Mouse (Mus musculus) thymus, adult 2 months (tissue): ENCODE data around the gene Lrfn4. TPM values are rescaled to one million over a fixed set of nuclear protein-coding genes. Genes with fewer than 3 reads are reported as not detected.

ENCODE experiments used
- DNase-seq: peaks from one replicate; pipeline ENCODE4 v3.0.0; 2021
- H3K27ac ChIP-seq: fragments of 200-500 bp; 2 replicates; pipeline ENCODE4 v1.5.1; 2012; ENCODE audit warnings: low read length, control low read depth; ENCODE audit not compliant: control insufficient read depth, insufficient read depth
- H3K27me3 ChIP-seq: fragments of 200-500 bp; 2 replicates; pipeline ENCODE4 v1.6.1; 2012; ENCODE audit warnings: mild to moderate bottlenecking, low read length, moderate library complexity, mixed read lengths; ENCODE audit not compliant: control insufficient read depth, insufficient read depth
- H3K36me3 ChIP-seq: fragments of 200-500 bp; 2 replicates; pipeline ENCODE4 v1.6.1; 2012; ENCODE audit warnings: mild to moderate bottlenecking, low read length, moderate library complexity; ENCODE audit not compliant: control insufficient read depth, insufficient read depth
- H3K4me1 ChIP-seq: fragments of 200-500 bp; replicated peaks from 2 replicates; pipeline ENCODE4 v1.6.1; 2012; ENCODE audit warnings: low read length; ENCODE audit not compliant: control insufficient read depth, insufficient read depth
- H3K4me3 ChIP-seq: fragments of 200-500 bp; 2 replicates; pipeline ENCODE4 v1.5.1; 2012; ENCODE audit warnings: mild to moderate bottlenecking, low read length, control low read depth, moderate library complexity; ENCODE audit not compliant: control insufficient read depth, insufficient read depth
- CTCF ChIP-seq: fragments of 200-500 bp; IDR thresholded peaks from 2 replicates; pipeline ENCODE4 v1.5.1; 2012; ENCODE audit warnings: mild to moderate bottlenecking, control low read depth, low read length, moderate library complexity, borderline replicate concordance; ENCODE audit not compliant: control insufficient read depth, poor library complexity, insufficient read depth; ENCODE audit errors: extremely low read depth
- POLR2A ChIP-seq: fragments of 200-500 bp; IDR thresholded peaks from 2 replicates; pipeline ENCODE4 v1.6.1; 2012; ENCODE audit warnings: mild to moderate bottlenecking, low read length, control low read depth, moderate library complexity; ENCODE audit not compliant: control insufficient read depth, poor library complexity, insufficient read depth; ENCODE audit errors: extremely low read depth
- WGBS: fragments of 180-500 bp; shearing (Covaris S2); methylation state at CpG from one replicate; pipeline ENCODE4 v1.1.7; 2018; 5-methylcytosine and 5-hydroxymethylcytosine counted together
- polyA plus RNA-seq: library from polyadenylated mRNA; depleted of rRNA; stranded (reverse); fragments of >200 nt; gene quantifications from 2 replicates; pipeline ENCODE4 v1.2.3, GENCODE M21; 2012; rRNA removed

The Lrfn4 gene
- polyA plus RNA-seq = 17.3 and 18.1 TPM in 2 replicates

GRCm38 (mm10) chr19:4615151-4616093 is at the start of gene Lrfn4:
Gene Lrfn4 (minus strand): TSS chr19:4615667.
- TF ChIP-seq CTCF = no peak
- 0 out of 2 replicates have a peak, but pooled peaks have one; percentile 35 for TF ChIP-seq POLR2A
- peak; percentile 40 for DNase-seq
- under 1% methylated on average over 83 of the region's 87 CpGs for WGBS
- H3K36me3 ChIP-seq = no peaks in the 10 kb centered on the region
- peaks cover 9% of the 10 kb centered on the region for H3K4me1 ChIP-seq
- no peak within 1 kb of the TSS for H3K27ac ChIP-seq
- H3K4me3 ChIP-seq = peak within 1 kb of the TSS; percentile 51
- no peaks in the 10 kb centered on the region for H3K27me3 ChIP-seq

GRCm38 (mm10) chr19:4658156-4658555 is 42.7 kb upstream of the Lrfn4 start:
- Histone ChIP-seq H3K27me3 (no peaks in the 10 kb centered on the region), H3K4me1 (no peaks in the 10 kb centered on the region), H3K4me3 (no peak overlapping the region), H3K27ac (no peak overlapping the region), H3K36me3 (no peaks in the 10 kb centered on the region)
- TF ChIP-seq POLR2A (no peak), CTCF (no peak)
- WGBS = 96% methylated on average over 5 of the region's 5 CpGs
- DNase-seq = no peak

- TF ChIP-seq POLR2A = no peak
- TF ChIP-seq CTCF = no peak
- Histone ChIP-seq H3K4me1 (no peaks in the 10 kb centered on the region; the same call in 1 of the 2 replicates), H3K4me3 (no peak overlapping the region), H3K36me3 (no peaks in the 10 kb centered on the region), H3K27me3 (no peaks in the 10 kb centered on the region), H3K27ac (no peak overlapping the region)
- 85% methylated on average over 11 of the region's 11 CpGs for WGBS
- DNase-seq = no peak
These were observed 31.5 kb upstream of the Lrfn4 start for GRCm38 (mm10) chr19:4646917-4647492.

GRCm38 (mm10) chr19:4644271-4644670 is 28.8 kb upstream of the Lrfn4 start:
- no peak overlapping the region for H3K4me3 ChIP-seq
- 52% methylated on average over 10 of the region's 10 CpGs for WGBS
- no peak for DNase-seq
- no peaks in the 10 kb centered on the region; the same call in 1 of the 2 replicates for H3K4me1 ChIP-seq
- no peak overlapping the region for H3K27ac ChIP-seq
- H3K36me3 ChIP-seq = no peaks in the 10 kb centered on the region
- no peaks in the 10 kb centered on the region for H3K27me3 ChIP-seq
- TF ChIP-seq POLR2A = no peak
- TF ChIP-seq CTCF = no peak

- H3K4me3 ChIP-seq = no peak overlapping the region
- no peaks in the 10 kb centered on the region for H3K36me3 ChIP-seq
- no peak for DNase-seq
- no peaks in the 10 kb centered on the region for H3K4me1 ChIP-seq
- H3K27ac ChIP-seq = no peak overlapping the region
- TF ChIP-seq CTCF = no peak
- no peak for TF ChIP-seq POLR2A
- 64% methylated on average over 4 of the region's 4 CpGs for WGBS
- H3K27me3 ChIP-seq = no peaks in the 10 kb centered on the region
These were observed 20.5 kb upstream of the Lrfn4 start for GRCm38 (mm10) chr19:4635986-4636385.

- H3K36me3 ChIP-seq = no peaks in the 10 kb centered on the region
- TF ChIP-seq CTCF = no peak
- no peak for TF ChIP-seq POLR2A
- 3% methylated on average over 1 of the region's 1 CpGs for WGBS
- no peak overlapping the region for H3K27ac ChIP-seq
- H3K4me3 ChIP-seq = no peak overlapping the region
- no peaks in the 10 kb centered on the region for H3K27me3 ChIP-seq
- H3K4me1 ChIP-seq = peaks cover 9% of the 10 kb centered on the region
- peak; percentile 45 for DNase-seq
These were observed 13.4 kb upstream of the Lrfn4 start for GRCm38 (mm10) chr19:4628819-4629218.
